Mouse (Mus musculus) spleen, adult 2 months (tissue): ENCODE data around the gene Fam120a. TPM values are rescaled to one million over a fixed set of nuclear protein-coding genes. Genes with fewer than 3 reads are reported as not detected.

Source experiments
- DNase-seq, 2 experiments: peaks; one replicate each; pipeline versions ENCODE4 v3.0.0 to v3.0.0-alpha.2; 2012 to 2021; ENCODE audit warnings: low spot score in 2 of 2, low read depth in 1 of 2
- H3K27ac ChIP-seq: fragments of 200-500 bp; 2 replicates; pipeline ENCODE4 v1.5.1; 2012; ENCODE audit warnings: low read length, inconsistent platforms; ENCODE audit not compliant: insufficient read depth
- H3K27me3 ChIP-seq: fragments of 200-500 bp; 2 replicates; pipeline ENCODE4 v1.6.1; 2012; ENCODE audit warnings: mild to moderate bottlenecking, moderate library complexity, low read length, inconsistent platforms; ENCODE audit not compliant: control insufficient read depth, insufficient read depth
- H3K36me3 ChIP-seq: fragments of 200-500 bp; 2 replicates; pipeline ENCODE4 v1.6.1; 2012; ENCODE audit warnings: mild to moderate bottlenecking, low read length, inconsistent platforms; ENCODE audit not compliant: control insufficient read depth, insufficient read depth
- H3K4me1 ChIP-seq: fragments of 200-500 bp; 2 replicates; pipeline ENCODE4 v1.6.1; 2011; ENCODE audit warnings: inconsistent platforms; ENCODE audit not compliant: control insufficient read depth, insufficient read depth, insufficient read length
- H3K4me3 ChIP-seq: fragments of 200-500 bp; 2 replicates; pipeline ENCODE4 v1.5.1; 2011; ENCODE audit warnings: mild to moderate bottlenecking, inconsistent platforms; ENCODE audit not compliant: insufficient read depth, insufficient read length; ENCODE audit errors: extremely low read depth
- CTCF ChIP-seq: fragments of 200-500 bp; IDR thresholded peaks from 2 replicates; pipeline ENCODE4 v1.5.1; 2011; ENCODE audit warnings: mild to moderate bottlenecking, inconsistent platforms; ENCODE audit not compliant: insufficient read depth, insufficient read length, insufficient replicate concordance; ENCODE audit errors: extremely low read depth
- POLR2A ChIP-seq: fragments of 200-500 bp; IDR thresholded peaks from 2 replicates; pipeline ENCODE4 v1.6.1; 2011; ENCODE audit warnings: low read depth, low read length, inconsistent platforms
- WGBS: fragments of 180-500 bp; shearing (Covaris S2); methylation state at CpG from one replicate; pipeline ENCODE4 v1.1.7; 2018; 5-methylcytosine and 5-hydroxymethylcytosine counted together
- polyA plus RNA-seq: library from polyadenylated mRNA; depleted of rRNA; stranded (reverse); fragments of >200 nt; gene quantifications from 2 replicates; pipeline ENCODE4 v1.2.3, GENCODE M21; 2012

Fam120a gene
- polyA plus RNA-seq, 1 experiment: 40.1 TPM

GRCm38 (mm10) chr13:48977858-48978257, 10.0 kb upstream of the Fam120a start:
- H3K4me1 ChIP-seq: peaks cover 4% of the 10 kb centered on the region; the same call in 1 of the 2 replicates
- TF ChIP-seq CTCF: no peak
- TF ChIP-seq POLR2A: no peak
- no peak overlapping the region for H3K4me3 ChIP-seq
- H3K27ac ChIP-seq: no peak overlapping the region
- DNase-seq: no peak
- 0% methylated on average over 3 of the region's 3 CpGs for WGBS
- no peaks in the 10 kb centered on the region for H3K36me3 ChIP-seq
- no peaks in the 10 kb centered on the region for H3K27me3 ChIP-seq

GRCm38 (mm10) chr13:48974699-48975098, 6.9 kb upstream of the Fam120a start:
- no peaks in the 10 kb centered on the region for H3K27me3 ChIP-seq
- no peak for TF ChIP-seq POLR2A
- no peak overlapping the region for H3K4me3 ChIP-seq
- H3K27ac ChIP-seq: no peak overlapping the region
- DNase-seq: no peak
- peaks cover 5% of the 10 kb centered on the region; the same call in 1 of the 2 replicates for H3K4me1 ChIP-seq
- WGBS: 90% methylated on average over 2 of the region's 2 CpGs
- peaks cover 2% of the 10 kb centered on the region; the same call in 1 of the 2 replicates for H3K36me3 ChIP-seq

- peaks cover 5% of the 10 kb centered on the region; the same call in 1 of the 2 replicates for H3K4me1 ChIP-seq
- no peak for DNase-seq
- WGBS: 90% methylated on average over 4 of the region's 4 CpGs
Observed at GRCm38 (mm10) chr13:48974266-48974665, 6.4 kb upstream of the Fam120a start.

GRCm38 (mm10) chr13:48973231-48973630, 5.4 kb upstream of the Fam120a start:
- peaks cover 4% of the 10 kb centered on the region; the same call in 1 of the 2 replicates for H3K4me1 ChIP-seq
- H3K27me3 ChIP-seq: no peaks in the 10 kb centered on the region
- no peak overlapping the region for H3K4me3 ChIP-seq
- no peak for DNase-seq
- WGBS: 87% methylated on average over 5 of the region's 5 CpGs
- no peak for TF ChIP-seq CTCF
- no peak for TF ChIP-seq POLR2A
- peaks cover 2% of the 10 kb centered on the region; the same call in 1 of the 2 replicates for H3K36me3 ChIP-seq
- H3K27ac ChIP-seq: no peak overlapping the region

More at GRCm38 (mm10) chr13:48974266-48974665, 6.4 kb upstream of the Fam120a start:
- H3K27me3 ChIP-seq: no peaks in the 10 kb centered on the region
- no peak overlapping the region for H3K4me3 ChIP-seq
- TF ChIP-seq CTCF (no peak), POLR2A (no peak)
- H3K27ac ChIP-seq: no peak overlapping the region
- H3K36me3 ChIP-seq: peaks cover 2% of the 10 kb centered on the region; the same call in 1 of the 2 replicates

GRCm38 (mm10) chr13:48971033-48971432, 3.2 kb upstream of the Fam120a start:
- no peaks in the 10 kb centered on the region for H3K27me3 ChIP-seq
- TF ChIP-seq POLR2A: no peak
- TF ChIP-seq CTCF: no peak
- H3K4me3 ChIP-seq: no peak overlapping the region
- WGBS: 65% methylated on average over 5 of the region's 5 CpGs
- peaks cover 2% of the 10 kb centered on the region; the same call in 1 of the 2 replicates for H3K36me3 ChIP-seq
- peaks cover 2% of the 10 kb centered on the region; the same call in 1 of the 2 replicates for H3K4me1 ChIP-seq
- no peak overlapping the region for H3K27ac ChIP-seq
- no peak for DNase-seq

- WGBS: 85% methylated on average over 13 of the region's 13 CpGs
- H3K4me1 ChIP-seq: peaks cover 2% of the 10 kb centered on the region; the same call in 1 of the 2 replicates
- H3K27me3 ChIP-seq: no peaks in the 10 kb centered on the region
- H3K36me3 ChIP-seq: peaks cover 2% of the 10 kb centered on the region; the same call in 1 of the 2 replicates
- TF ChIP-seq CTCF: no peak
- no peak for TF ChIP-seq POLR2A
- no peak overlapping the region for H3K4me3 ChIP-seq
- H3K27ac ChIP-seq: no peak overlapping the region
- no peak for DNase-seq
Observed at GRCm38 (mm10) chr13:48970566-48970965, 2.7 kb upstream of the Fam120a start.

GRCm38 (mm10) chr13:48968750-48969088, 902 bp upstream of the Fam120a start:
- DNase-seq: no peak
- TF ChIP-seq POLR2A (no peak), CTCF (no peak)
- H3K4me1 ChIP-seq: peaks cover 7% of the 10 kb centered on the region; the same call in 1 of the 2 replicates
- no peaks in the 10 kb centered on the region for H3K27me3 ChIP-seq
- 12% methylated on average over 7 of the region's 7 CpGs for WGBS
- H3K36me3 ChIP-seq: peaks cover 2% of the 10 kb centered on the region; the same call in 1 of the 2 replicates
- H3K4me3 ChIP-seq: peak overlapping the region; percentile 65
- peak overlapping the region; percentile 94 for H3K27ac ChIP-seq
